Mouse (Mus musculus) activated CD4-positive, CD25-positive, alpha-beta regulatory T cell, adult 4 months (primary cell): Measurements from ENCODE around the gene Tbc1d25. TPM values are rescaled to one million over a fixed set of nuclear protein-coding genes. Genes with fewer than 3 reads are reported as not detected.

Experiments used
- polyA plus RNA-seq, 2 experiments: library from polyadenylated mRNA; unstranded; fragments of 100-300 nt; shearing (Covaris generic); gene quantifications; one replicate each; pipeline ENCODE4 v1.2.1; 2017

Gene Tbc1d25
- polyA plus RNA-seq, 2 experiments from 2014 or later: 4.1 to 4.5 TPM

Other genes with a start within 250 kb of the Tbc1d25 start
- gene Eras, start 247.6 kb downstream of the Tbc1d25 start, polyA plus RNA-seq: not detected
- 10 to 100 TPM in 1 of 2 experiments, 1 to 10 TPM in 1; 8.7 to 10.0 TPM for gene Hdac6, start 228.3 kb downstream of the Tbc1d25 start, polyA plus RNA-seq
- 10 to 100 TPM; 28.9 to 29.6 TPM for gene Gata1, start 198.1 kb downstream of the Tbc1d25 start, polyA plus RNA-seq
- not detected for gene Glod5, start 157.7 kb downstream of the Tbc1d25 start, polyA plus RNA-seq
- 10 to 100 TPM; 14.5 to 22.4 TPM for gene Suv39h1, start 101.4 kb downstream of the Tbc1d25 start, polyA plus RNA-seq
- 10 to 100 TPM; 24.0 to 27.4 TPM for gene Was, start 85.7 kb downstream of the Tbc1d25 start, polyA plus RNA-seq
- gene Wdr13, start 43.3 kb downstream of the Tbc1d25 start, polyA plus RNA-seq: 10 to 100 TPM; 15.8 to 18.9 TPM
- 100 to 1,000 TPM; 711 to 929 TPM for gene Rbm3, start 30.3 kb downstream of the Tbc1d25 start, polyA plus RNA-seq
- gene Ebp, start 17.3 kb upstream of the Tbc1d25 start, polyA plus RNA-seq: 100 to 1,000 TPM; 129 to 202 TPM
- gene Porcn, start 30.3 kb upstream of the Tbc1d25 start, polyA plus RNA-seq: under 1 TPM in 1 of 2 experiments, not detected in 1; 0.38 TPM
- gene Ftsj1, start 76.2 kb upstream of the Tbc1d25 start, polyA plus RNA-seq: 10 to 100 TPM; 16.0 to 21.0 TPM
- gene Slc38a5, start 95.0 kb upstream of the Tbc1d25 start, polyA plus RNA-seq: under 1 TPM in 1 of 2 experiments, not detected in 1; 0.60 TPM
- not detected for gene Ssxb10, start 151.2 kb upstream of the Tbc1d25 start, polyA plus RNA-seq
- gene Ssxb9, start 190.8 kb upstream of the Tbc1d25 start, polyA plus RNA-seq: not detected
- not detected for gene Ssxb1, start 237.1 kb upstream of the Tbc1d25 start, polyA plus RNA-seq